Mouse (Mus musculus): ENCODE results near the gene Ptpn4. TPM values are rescaled to one million over a fixed set of nuclear protein-coding genes. Genes with fewer than 3 reads are reported as not detected.

Gene Ptpn4
- polyA plus RNA-seq, 1 experiment from 2014 or later, result 2.6 TPM

GRCm38 (mm10) chr1:119835726-119836478 lies 1.5 kb downstream of the Ptpn4 start:
- peak overlapping the region; percentile 69 for H3K4me2 ChIP-seq (replicated peaks; ENCODE audit: low read depth)
- TF ChIP-seq EP300 (optimal IDR thresholded peaks at IDR 0.05) (no peak), CTCF (IDR thresholded peaks at IDR 0.05; ENCODE audit: low read depth) (no peak)
- 13% methylated on average over 9 of the region's 9 CpGs for WGBS

GRCm38 (mm10) chr1:119828160-119828559 lies 9.3 kb downstream of the Ptpn4 start:
- Histone ChIP-seq H3K4me3 (ENCODE audit: low read depth, low read length) (no peak overlapping the region), H3K27ac (replicated peaks) (no peak overlapping the region), H3K4me2 (replicated peaks; ENCODE audit: low read depth) (no peak overlapping the region), H3K36me3 (ENCODE audit: control insufficient read depth, insufficient read depth, low read length) (no peaks in the 10 kb centered on the region), H3K9ac (ENCODE audit: low read length) (no peak overlapping the region), H3K4me1 (replicated peaks; ENCODE audit: control insufficient read depth, insufficient read depth) (no peaks in the 10 kb centered on the region), H3K9me3 (ENCODE audit: control insufficient read depth, low read length) (no peaks in the 10 kb centered on the region), H3K27me3 (ENCODE audit: control insufficient read depth, insufficient read depth, low read length) (no peaks in the 10 kb centered on the region)
- WGBS, result 96% methylated on average over 1 of the region's 1 CpGs
- DNase-seq (ENCODE audit: low spot score) (no peak), ATAC-seq (ENCODE audit: low FRiP score, low TSS enrichment) (no peak)
- TF ChIP-seq CTCF (IDR thresholded peaks at IDR 0.05; ENCODE audit: low read depth) (no peak), EP300 (optimal IDR thresholded peaks at IDR 0.05) (no peak)

More at GRCm38 (mm10) chr1:119835726-119836478, 1.5 kb downstream of the Ptpn4 start:
- Histone ChIP-seq H3K27me3 (ENCODE audit: control insufficient read depth, insufficient read depth, low read length) (no peaks in the 10 kb centered on the region), H3K4me1 (replicated peaks; ENCODE audit: control insufficient read depth, insufficient read depth) (no peaks in the 10 kb centered on the region), H3K36me3 (ENCODE audit: control insufficient read depth, insufficient read depth, low read length) (no peaks in the 10 kb centered on the region), H3K4me3 (ENCODE audit: low read depth, low read length) (peak overlapping the region; percentile 85), H3K27ac (replicated peaks) (no peak overlapping the region), H3K9me3 (ENCODE audit: control insufficient read depth, low read length) (no peaks in the 10 kb centered on the region), H3K9ac (ENCODE audit: low read length) (peak overlapping the region; percentile 86)
- no peak for ATAC-seq (ENCODE audit: low FRiP score, low TSS enrichment)
- no peak for DNase-seq (ENCODE audit: low spot score)

GRCm38 (mm10) chr1:119818704-119819103 lies 18.7 kb downstream of the Ptpn4 start:
- no peaks in the 10 kb centered on the region for H3K4me1 ChIP-seq (replicated peaks; ENCODE audit: control insufficient read depth, insufficient read depth)
- DNase-seq (ENCODE audit: low spot score) (no peak), ATAC-seq (ENCODE audit: low FRiP score, low TSS enrichment) (no peak)
- H3K27ac ChIP-seq (replicated peaks), result no peak overlapping the region
- no peaks in the 10 kb centered on the region for H3K36me3 ChIP-seq (ENCODE audit: control insufficient read depth, insufficient read depth, low read length)
- H3K9ac ChIP-seq (ENCODE audit: low read length), result no peak overlapping the region
- TF ChIP-seq EP300 (optimal IDR thresholded peaks at IDR 0.05), result no peak
- peak; percentile 73 for TF ChIP-seq CTCF (IDR thresholded peaks at IDR 0.05; ENCODE audit: low read depth)
- H3K27me3 ChIP-seq (ENCODE audit: control insufficient read depth, insufficient read depth, low read length), result no peaks in the 10 kb centered on the region
- no peaks in the 10 kb centered on the region for H3K9me3 ChIP-seq (ENCODE audit: control insufficient read depth, low read length)
- H3K4me2 ChIP-seq (replicated peaks; ENCODE audit: low read depth), result no peak overlapping the region
- no peak overlapping the region for H3K4me3 ChIP-seq (ENCODE audit: low read depth, low read length)
- 29% methylated on average over 1 of the region's 1 CpGs for WGBS

GRCm38 (mm10) chr1:119807707-119808106 lies 29.7 kb downstream of the Ptpn4 start:
- WGBS, result 89% methylated on average over 1 of the region's 1 CpGs
- H3K4me1 ChIP-seq (replicated peaks; ENCODE audit: control insufficient read depth, insufficient read depth), result no peaks in the 10 kb centered on the region
- H3K36me3 ChIP-seq (ENCODE audit: control insufficient read depth, insufficient read depth, low read length), result no peaks in the 10 kb centered on the region
- ATAC-seq (ENCODE audit: low FRiP score, low TSS enrichment) (no peak), DNase-seq (ENCODE audit: low spot score) (no peak)
- H3K27ac ChIP-seq (replicated peaks), result no peak overlapping the region
- no peak overlapping the region for H3K4me3 ChIP-seq (ENCODE audit: low read depth, low read length)
- no peak overlapping the region for H3K4me2 ChIP-seq (replicated peaks; ENCODE audit: low read depth)
- no peak overlapping the region for H3K9ac ChIP-seq (ENCODE audit: low read length)
- H3K9me3 ChIP-seq (ENCODE audit: control insufficient read depth, low read length), result no peaks in the 10 kb centered on the region
- TF ChIP-seq CTCF (IDR thresholded peaks at IDR 0.05; ENCODE audit: low read depth) (no peak), EP300 (optimal IDR thresholded peaks at IDR 0.05) (no peak)
- H3K27me3 ChIP-seq (ENCODE audit: control insufficient read depth, insufficient read depth, low read length), result no peaks in the 10 kb centered on the region

GRCm38 (mm10) chr1:119805984-119806383 lies 31.4 kb downstream of the Ptpn4 start:
- no peak overlapping the region for H3K4me3 ChIP-seq (ENCODE audit: low read depth, low read length)
- H3K9me3 ChIP-seq (ENCODE audit: control insufficient read depth, low read length), result no peaks in the 10 kb centered on the region
- no peak overlapping the region for H3K27ac ChIP-seq (replicated peaks)
- no peak for ATAC-seq (ENCODE audit: low FRiP score, low TSS enrichment)
- H3K9ac ChIP-seq (ENCODE audit: low read length), result no peak overlapping the region
- no peak for DNase-seq (ENCODE audit: low spot score)
- WGBS, result 80% methylated on average over 2 of the region's 2 CpGs
- no peaks in the 10 kb centered on the region for H3K4me1 ChIP-seq (replicated peaks; ENCODE audit: control insufficient read depth, insufficient read depth)
- no peaks in the 10 kb centered on the region for H3K36me3 ChIP-seq (ENCODE audit: control insufficient read depth, insufficient read depth, low read length)
- TF ChIP-seq CTCF (IDR thresholded peaks at IDR 0.05; ENCODE audit: low read depth) (no peak), EP300 (optimal IDR thresholded peaks at IDR 0.05) (no peak)
- H3K27me3 ChIP-seq (ENCODE audit: control insufficient read depth, insufficient read depth, low read length), result no peaks in the 10 kb centered on the region
- no peak overlapping the region for H3K4me2 ChIP-seq (replicated peaks; ENCODE audit: low read depth)

- Histone ChIP-seq H3K9me3 (ENCODE audit: control insufficient read depth, low read length) (no peaks in the 10 kb centered on the region), H3K9ac (ENCODE audit: low read length) (no peak overlapping the region), H3K4me3 (ENCODE audit: low read depth, low read length) (no peak overlapping the region), H3K4me2 (replicated peaks; ENCODE audit: low read depth) (no peak overlapping the region), H3K36me3 (ENCODE audit: control insufficient read depth, insufficient read depth, low read length) (no peaks in the 10 kb centered on the region), H3K27me3 (ENCODE audit: control insufficient read depth, insufficient read depth, low read length) (no peaks in the 10 kb centered on the region), H3K27ac (replicated peaks) (no peak overlapping the region), H3K4me1 (replicated peaks; ENCODE audit: control insufficient read depth, insufficient read depth) (no peaks in the 10 kb centered on the region)
- no peak for DNase-seq (ENCODE audit: low spot score)
- 23% methylated on average over 1 of the region's 1 CpGs for WGBS
- ATAC-seq (ENCODE audit: low FRiP score, low TSS enrichment), result no peak
- TF ChIP-seq EP300 (optimal IDR thresholded peaks at IDR 0.05) (no peak), CTCF (IDR thresholded peaks at IDR 0.05; ENCODE audit: low read depth) (no peak)
These were observed 32.8 kb downstream of the Ptpn4 start for GRCm38 (mm10) chr1:119804586-119804985.
